Mouse (Mus musculus) left cerebral cortex, postnatal 4 days (tissue): ENCODE data around the gene Shisa3. TPM values are rescaled to one million over a fixed set of nuclear protein-coding genes. Genes with fewer than 3 reads are reported as not detected.

Experiments used
- DNase-seq: peaks from one replicate; pipeline ENCODE4 v3.0.0-alpha.2; 2022
- intact Hi-C: fragments of 180-260 bp; cut with DNase I; formaldehyde crosslinking; loops from one replicate; pipeline ENCODE4 v1.15.1; 2025
- microRNA-seq: library from miRNA; unstranded; fragments of <30 nt; microRNA quantifications from one replicate; pipeline ENCODE4 v1.2.0, GENCODE M21; 2022
- total RNA-seq, 2 experiments: library from RNA; stranded (reverse); gene quantifications; 2 replicates each; pipeline ENCODE4 v1.2.3; 2021

Gene Shisa3
- total RNA-seq, 2 experiments from 2014 or later: 1.1 to 1.3 TPM

DNA sequence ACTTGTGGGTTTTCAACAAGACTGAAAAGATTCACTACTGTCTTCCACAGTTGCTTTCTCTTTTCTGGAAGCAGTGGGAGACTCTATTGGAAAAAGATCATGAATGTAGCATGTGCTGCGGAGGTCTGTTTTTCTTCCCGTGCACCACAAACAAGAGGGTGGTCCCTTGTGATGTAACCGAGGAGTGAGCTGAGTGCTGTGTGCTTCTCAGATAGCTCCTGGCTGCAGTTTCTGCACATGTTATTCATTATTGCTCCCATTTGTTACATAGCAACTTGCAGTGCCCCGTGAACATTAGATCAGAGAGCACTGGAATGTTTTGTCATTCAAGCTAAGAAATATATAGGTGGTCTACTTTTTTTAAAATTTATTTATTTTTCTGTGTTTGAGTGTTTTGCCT, 65.3 kb downstream of the Shisa3 start:
- no peak for DNase-seq
- intact Hi-C loops: no loop called here

Small RNA genes lying within 50 kb of the gene (microRNA-seq; reads per million reads assigned to microRNA genes)
- gene Gm23617: not detected

Other genes with a start within 250 kb of the Shisa3 start
- 10 to 100 TPM; 14.0 to 14.8 TPM for gene Bend4, start 179.6 kb upstream of the Shisa3 start, total RNA-seq
- 100 to 1,000 TPM; 163 to 172 TPM for gene Atp8a1, start 239.6 kb downstream of the Shisa3 start, total RNA-seq